Mouse (Mus musculus) adipose tissue, adult 10 weeks (tissue): ENCODE results near the gene Lig4. TPM values are rescaled to one million over a fixed set of nuclear protein-coding genes. Genes with fewer than 3 reads are reported as not detected.

Source experiments
- polyA plus RNA-seq: library from polyadenylated mRNA; stranded (reverse); fragments of 350-450 nt; fragmentation: Illumina TruSeq; extraction: RNeasy Lipid Tissue Mini Kit (QIAGEN cat#74804); gene quantifications from one replicate; pipeline ENCODE4 v1.2.3, GENCODE M21; 2014; ENCODE audit warnings: low read depth, low replicate concordance

Lig4 gene
- polyA plus RNA-seq = 4.0 TPM

GRCm38 (mm10) chr8:9977573-9978314, at the start of gene Lig4, which contains the start of gene Abhd13:
Gene Lig4 (minus strand): TSS chr8:9977686.
Gene Abhd13 (plus strand): TSS chr8:9977707.

GRCm38 (mm10) chr8:10006156-10006985, 28.9 kb upstream of the Lig4 start, which contains the start of gene Tnfsf13b:
Gene Tnfsf13b (plus strand): TSS chr8:10006467.

Other genes with a start within 250 kb of the Lig4 start
- gene Fam155a, start 206.5 kb downstream of the Lig4 start, polyA plus RNA-seq = 0.14 TPM
- not detected for gene Gm10217, start 113.4 kb downstream of the Lig4 start, polyA plus RNA-seq
- 15.0 TPM for gene Abhd13, start within 50 bp of the Lig4 start, polyA plus RNA-seq
- gene Tnfsf13b, start 28.8 kb upstream of the Lig4 start, polyA plus RNA-seq = 3.2 TPM
- 2.8 TPM for gene Myo16, start 176.2 kb upstream of the Lig4 start, polyA plus RNA-seq